Mouse (Mus musculus) neural tube, embryonic 14.5 days (tissue): Measurements from ENCODE around the gene Hsp90ab1. TPM values are rescaled to one million over a fixed set of nuclear protein-coding genes. Genes with fewer than 3 reads are reported as not detected.

Experiments
- ATAC-seq: fragments of 200-750 bp; cut with Nextera tagmentation; 2 replicates; pipeline ENCODE4 v1.8.0; 2017; ENCODE audit warnings: low read depth, mild to moderate bottlenecking, moderate TSS enrichment, moderate library complexity
- H3K27ac ChIP-seq: fragments of 300-500 bp; sonication (generic); 2 replicates; pipeline ENCODE4 v1.5.1; 2014; ENCODE audit warnings: low read depth, mild to moderate bottlenecking, control low read depth, low read length, moderate library complexity, mixed read lengths
- H3K27me3 ChIP-seq: fragments of 300-500 bp; sonication (generic); 2 replicates; pipeline ENCODE4 v1.6.1; 2014; ENCODE audit warnings: low read length; ENCODE audit not compliant: control insufficient read depth, insufficient read depth
- H3K36me3 ChIP-seq: fragments of 300-500 bp; sonication (generic); 2 replicates; pipeline ENCODE4 v1.6.1; 2014; ENCODE audit warnings: low read length, mixed read lengths; ENCODE audit not compliant: control insufficient read depth, insufficient read depth
- H3K4me1 ChIP-seq: fragments of 300-500 bp; sonication (generic); 2 replicates; pipeline ENCODE4 v1.6.1; 2014; ENCODE audit warnings: low read length; ENCODE audit not compliant: control insufficient read depth, insufficient read depth
- H3K4me2 ChIP-seq: fragments of 300-500 bp; sonication (generic); 2 replicates; pipeline ENCODE4 v1.6.1; 2014; ENCODE audit warnings: mild to moderate bottlenecking, low read depth, low read length, control low read depth
- H3K4me3 ChIP-seq: fragments of 300-500 bp; sonication (generic); 2 replicates; pipeline ENCODE4 v1.5.1; 2014; ENCODE audit warnings: low read depth, low read length, control low read depth, mixed read lengths
- H3K9ac ChIP-seq: fragments of 300-500 bp; sonication (generic); replicated peaks from 2 replicates; pipeline ENCODE4 v1.6.1; 2014; ENCODE audit warnings: low read depth, mild to moderate bottlenecking, control low read depth, low read length, mixed read lengths
- H3K9me3 ChIP-seq: fragments of 300-500 bp; sonication (generic); 2 replicates; pipeline ENCODE4 v1.6.1; 2016; ENCODE audit warnings: low read length; ENCODE audit not compliant: control insufficient read depth
- WGBS: fragments of 180-500 bp; shearing (Covaris S2); extraction: QIAGEN DNeasy Blood & Tissue Kit; methylation state at CpG from one replicate; pipeline ENCODE4 v1.1.7; 2014; 5-methylcytosine and 5-hydroxymethylcytosine counted together
- polyA plus RNA-seq: library from polyadenylated mRNA; unstranded; fragments of >200 nt; fragmentation: Nextera tagmentation; extraction: Ambion mirVana; gene quantifications from 2 replicates; pipeline ENCODE4 v1.2.1, GENCODE M21; 2014

Gene Hsp90ab1
- polyA plus RNA-seq, 1 experiment from 2014 or later: 1,278 TPM

- H3K4me3 ChIP-seq: no peak overlapping the region
Observed at GRCm38 (mm10) chr17:45557246-45557824, 15.7 kb downstream of the Hsp90ab1 start.

GRCm38 (mm10) chr17:45556514-45557245 lies 16.4 kb downstream of the Hsp90ab1 start:
- H3K4me2 ChIP-seq: peak overlapping the region; percentile 98
- no peaks in the 10 kb centered on the region for H3K36me3 ChIP-seq
- H3K9me3 ChIP-seq: no peaks in the 10 kb centered on the region
- H3K9ac ChIP-seq: 0 out of 2 replicates have a peak overlapping the region, but pooled peaks have one; percentile 60
- no peaks in the 10 kb centered on the region for H3K27me3 ChIP-seq
- no peak for ATAC-seq
- no peak overlapping the region for H3K27ac ChIP-seq
- H3K4me3 ChIP-seq: peak overlapping the region; percentile 59
- peaks cover 5% of the 10 kb centered on the region; the same call in 1 of the 2 replicates for H3K4me1 ChIP-seq
- WGBS: 65% methylated on average over 3 of the region's 3 CpGs

More at GRCm38 (mm10) chr17:45557246-45557824, 15.7 kb downstream of the Hsp90ab1 start:
- H3K36me3 ChIP-seq: no peaks in the 10 kb centered on the region
- peaks cover 5% of the 10 kb centered on the region; the same call in 1 of the 2 replicates for H3K4me1 ChIP-seq
- no peak overlapping the region for H3K9ac ChIP-seq
- no peak overlapping the region for H3K4me2 ChIP-seq
- H3K9me3 ChIP-seq: no peaks in the 10 kb centered on the region
- 72% methylated on average over 7 of the region's 7 CpGs for WGBS
- no peaks in the 10 kb centered on the region for H3K27me3 ChIP-seq
- no peak for ATAC-seq
- H3K27ac ChIP-seq: no peak overlapping the region

- H3K27me3 ChIP-seq: no peaks in the 10 kb centered on the region
Observed at GRCm38 (mm10) chr17:45556107-45556489, 17.0 kb downstream of the Hsp90ab1 start.

GRCm38 (mm10) chr17:45555452-45556106 lies 17.5 kb downstream of the Hsp90ab1 start, which contains the start of gene Nfkbie:
Gene Nfkbie (plus strand): TSS chr17:45555703.
- Histone ChIP-seq H3K4me1 (peaks cover 5% of the 10 kb centered on the region; the same call in 1 of the 2 replicates), H3K9ac (peak within 1 kb of the TSS; percentile 60), H3K4me2 (peak within 1 kb of the TSS; percentile 98), H3K36me3 (no peaks in the 10 kb centered on the region), H3K27me3 (no peaks in the 10 kb centered on the region), H3K4me3 (peak within 1 kb of the TSS; percentile 59), H3K9me3 (no peaks in the 10 kb centered on the region), H3K27ac (no peak within 1 kb of the TSS; the same call in 1 of the 2 replicates)
- under 1% methylated on average over 44 of the region's 45 CpGs for WGBS
- peak; percentile 70 for ATAC-seq

More at GRCm38 (mm10) chr17:45556107-45556489, 17.0 kb downstream of the Hsp90ab1 start:
- no peaks in the 10 kb centered on the region for H3K36me3 ChIP-seq
- peaks cover 5% of the 10 kb centered on the region; the same call in 1 of the 2 replicates for H3K4me1 ChIP-seq
- no peak for ATAC-seq
- H3K9ac ChIP-seq: peak overlapping the region; percentile 60
- H3K9me3 ChIP-seq: no peaks in the 10 kb centered on the region
- WGBS: 4% methylated on average over 14 of the region's 14 CpGs
- peak overlapping the region; percentile 98 for H3K4me2 ChIP-seq
- H3K27ac ChIP-seq: no peak overlapping the region
- H3K4me3 ChIP-seq: peak overlapping the region; percentile 59

DNA sequence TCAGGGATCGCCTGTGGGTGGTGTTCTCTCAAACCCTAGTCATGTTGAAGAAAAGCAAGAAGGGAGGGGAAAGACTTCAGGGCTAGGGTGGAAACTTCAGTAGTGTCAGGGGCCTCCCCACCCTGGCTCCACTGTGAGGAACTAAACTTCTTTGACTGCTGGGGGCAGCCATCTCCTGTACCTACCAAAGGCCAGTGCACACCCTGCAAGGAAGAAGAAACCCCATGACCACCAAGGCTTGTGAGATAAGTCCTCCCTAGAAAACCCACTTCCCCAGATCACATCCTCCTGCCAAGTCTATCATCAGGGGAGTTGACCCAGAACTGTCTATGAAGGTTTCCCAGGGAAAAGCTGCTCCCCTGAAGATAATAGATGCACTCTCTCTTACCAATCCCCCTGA lies 18.7 kb downstream of the Hsp90ab1 start:
- no peak for ATAC-seq
- no peak overlapping the region for H3K4me2 ChIP-seq
- 89% methylated on average over 1 of the region's 1 CpGs for WGBS
- H3K9me3 ChIP-seq: no peaks in the 10 kb centered on the region
- no peak overlapping the region for H3K4me3 ChIP-seq
- peaks cover 7% of the 10 kb centered on the region; the same call in 1 of the 2 replicates for H3K4me1 ChIP-seq
- H3K27me3 ChIP-seq: no peaks in the 10 kb centered on the region
- no peak overlapping the region for H3K27ac ChIP-seq
- H3K9ac ChIP-seq: no peak overlapping the region
- H3K36me3 ChIP-seq: no peaks in the 10 kb centered on the region

GRCm38 (mm10) chr17:45553065-45553464 lies 20.0 kb downstream of the Hsp90ab1 start:
- Histone ChIP-seq H3K9me3 (no peaks in the 10 kb centered on the region), H3K4me1 (peaks cover 9% of the 10 kb centered on the region; the same call in 1 of the 2 replicates), H3K4me2 (no peak overlapping the region), H3K9ac (no peak overlapping the region), H3K27me3 (no peaks in the 10 kb centered on the region), H3K27ac (no peak overlapping the region), H3K4me3 (no peak overlapping the region), H3K36me3 (no peaks in the 10 kb centered on the region)
- ATAC-seq: no peak
- WGBS: 86% methylated on average over 3 of the region's 3 CpGs

DNA sequence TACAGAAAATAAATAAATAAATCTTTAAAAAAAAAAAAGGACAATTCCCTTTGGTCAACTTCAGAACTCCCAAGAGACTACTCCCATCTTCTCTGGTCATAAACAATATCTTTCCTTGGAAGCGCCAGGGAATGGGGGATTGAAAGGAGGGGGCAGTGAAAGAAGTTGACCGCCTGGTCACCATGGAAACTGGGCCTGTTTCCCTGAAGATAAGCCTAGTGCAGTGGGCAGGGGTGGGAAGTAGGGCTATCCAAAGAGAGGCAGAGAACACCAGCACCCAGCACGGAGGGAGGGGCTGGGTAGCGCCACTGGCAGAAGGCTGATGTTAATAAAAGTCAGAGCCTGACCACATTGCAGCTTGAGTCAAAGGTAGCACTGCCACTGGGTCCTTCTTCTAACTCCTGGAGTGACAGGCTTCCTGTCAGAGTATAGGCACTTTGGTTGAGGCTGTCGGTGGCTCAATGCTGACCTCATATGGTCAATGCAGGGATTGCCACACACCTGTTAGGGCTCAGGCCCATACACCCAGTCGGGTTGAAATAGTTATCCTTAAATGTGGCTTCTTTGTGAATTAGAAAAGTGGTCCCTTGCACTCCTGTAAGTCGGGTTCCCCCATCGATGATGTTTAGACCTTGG lies 21.1 kb downstream of the Hsp90ab1 start:
- Histone ChIP-seq H3K27ac (no peak overlapping the region), H3K27me3 (peaks cover 5% of the 10 kb centered on the region), H3K4me2 (no peak overlapping the region), H3K4me1 (peaks cover 14% of the 10 kb centered on the region; the same call in 1 of the 2 replicates), H3K9me3 (no peaks in the 10 kb centered on the region), H3K9ac (no peak overlapping the region), H3K36me3 (no peaks in the 10 kb centered on the region), H3K4me3 (no peak overlapping the region)
- WGBS: 5% methylated on average over 8 of the region's 8 CpGs
- ATAC-seq: peak; percentile 39; the same call in 1 of the 2 replicates

DNA sequence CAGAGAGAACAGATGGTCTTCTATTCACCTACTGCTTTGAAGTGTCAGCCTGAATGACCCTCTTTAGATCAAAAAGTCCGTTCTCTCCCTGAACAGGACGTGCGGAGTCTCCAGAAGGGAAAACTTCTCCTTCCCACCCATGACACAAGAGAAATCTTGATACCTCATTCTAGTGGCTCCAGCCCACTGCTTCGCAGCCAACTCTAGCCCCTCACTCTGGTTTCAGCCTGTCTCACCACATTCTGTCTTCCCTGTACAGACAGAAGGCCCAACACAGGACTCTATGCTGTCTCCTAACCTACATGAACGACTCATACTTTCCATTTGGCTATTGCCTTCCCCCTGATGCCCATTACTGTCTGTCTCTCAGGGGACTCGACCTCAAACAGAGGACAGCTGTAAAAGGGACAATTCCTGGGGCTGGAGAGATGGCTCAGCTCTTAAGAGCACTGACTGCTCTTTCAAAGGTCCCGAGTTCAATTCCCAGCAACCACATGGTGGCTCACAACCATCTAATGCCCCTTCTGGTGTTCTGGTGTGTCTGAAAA lies 21.7 kb downstream of the Hsp90ab1 start:
- no peak for ATAC-seq
- peaks cover 15% of the 10 kb centered on the region; the same call in 1 of the 2 replicates for H3K4me1 ChIP-seq

More for the DNA sequence above, 21.7 kb downstream of the Hsp90ab1 start:
- Histone ChIP-seq H3K27me3 (peaks cover 11% of the 10 kb centered on the region), H3K27ac (no peak overlapping the region), H3K9ac (no peak overlapping the region), H3K4me2 (no peak overlapping the region), H3K9me3 (no peaks in the 10 kb centered on the region), H3K4me3 (no peak overlapping the region), H3K36me3 (peaks cover 5% of the 10 kb centered on the region; the same call in 1 of the 2 replicates)
- WGBS: 34% methylated on average over 7 of the region's 7 CpGs
